Mouse (Mus musculus) heart, adult 2 months (tissue): ENCODE data around the gene Gnat1.

Source experiments
- CTCF ChIP-seq: fragments of 200-600 bp; IDR thresholded peaks from 2 replicates; pipeline ENCODE4 v1.8.1; 2022; ENCODE audit warnings: antibody characterized with exemption, mild to moderate bottlenecking, moderate library complexity
- POLR2A ChIP-seq: fragments of 200-500 bp; IDR thresholded peaks from 2 replicates; pipeline ENCODE4 v1.6.1; 2011; ENCODE audit warnings: mild to moderate bottlenecking, low read depth, low read length, control low read depth; ENCODE audit not compliant: insufficient read depth

DNA sequence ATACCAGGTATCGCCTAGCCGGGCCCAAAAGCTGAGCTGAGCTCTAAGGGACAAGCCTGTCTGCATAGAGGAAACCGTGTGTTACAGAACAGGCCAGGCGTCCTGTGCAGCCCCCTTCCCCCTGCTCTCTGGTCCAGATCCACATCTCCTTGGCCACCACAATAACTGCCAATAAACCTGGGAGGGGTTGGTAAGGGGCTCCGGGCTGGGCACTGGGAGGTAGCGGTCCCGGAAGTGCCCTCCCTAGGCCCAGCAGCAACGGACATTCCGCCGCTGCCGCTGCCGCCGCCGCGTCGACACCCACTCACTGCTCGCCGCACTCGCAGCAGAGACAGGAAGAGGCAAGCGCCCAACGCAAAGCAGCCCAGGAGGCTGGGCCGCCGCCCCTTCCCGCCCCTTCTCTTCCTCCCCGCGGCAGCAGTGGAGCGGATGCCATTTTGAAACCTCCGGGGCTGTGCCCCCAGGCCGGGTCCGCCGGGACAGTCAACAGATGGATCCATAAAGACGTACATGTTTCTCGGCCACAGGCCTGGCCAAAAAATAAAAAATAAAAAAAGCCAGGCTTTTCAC, 46.3 kb downstream of the Gnat1 start:
- TF ChIP-seq CTCF (no peak), POLR2A (peak; percentile 78)
